Mouse (Mus musculus) stomach, embryonic 16.5 days (tissue): ENCODE data around the gene Vps26a. TPM values are rescaled to one million over a fixed set of nuclear protein-coding genes. Genes with fewer than 3 reads are reported as not detected.

Experiments used
- ATAC-seq: fragments of 200-750 bp; cut with Nextera tagmentation; 2 replicates; pipeline ENCODE4 v1.8.0; 2017; ENCODE audit warnings: moderate number of reproducible peaks, moderate TSS enrichment; ENCODE audit not compliant: insufficient read depth, low FRiP score
- H3K27ac ChIP-seq: fragments of 300-500 bp; sonication (generic); 2 replicates; pipeline ENCODE4 v1.5.1; 2014; ENCODE audit warnings: low read length
- H3K27me3 ChIP-seq: fragments of 300-500 bp; sonication (generic); 2 replicates; pipeline ENCODE4 v1.6.1; 2014; ENCODE audit warnings: low read length, control low read depth, mixed read lengths; ENCODE audit not compliant: control insufficient read depth, insufficient read depth
- H3K36me3 ChIP-seq: fragments of 300-500 bp; sonication (generic); 2 replicates; pipeline ENCODE4 v1.6.1; 2014; ENCODE audit warnings: low read length; ENCODE audit not compliant: control insufficient read depth, insufficient read depth
- H3K4me1 ChIP-seq: fragments of 300-500 bp; sonication (generic); 2 replicates; pipeline ENCODE4 v1.6.1; 2014; ENCODE audit warnings: low read length, control low read depth, mixed read lengths; ENCODE audit not compliant: control insufficient read depth, insufficient read depth
- H3K4me2 ChIP-seq: fragments of 300-500 bp; sonication (generic); 2 replicates; pipeline ENCODE4 v1.6.1; 2014; ENCODE audit warnings: low read depth, low read length, mixed read lengths
- H3K4me3 ChIP-seq: fragments of 300-500 bp; sonication (generic); replicated peaks from 2 replicates; pipeline ENCODE4 v1.5.1; 2014; ENCODE audit warnings: mild to moderate bottlenecking, low read length
- H3K9ac ChIP-seq: fragments of 300-500 bp; sonication (generic); 2 replicates; pipeline ENCODE4 v1.6.1; 2014; ENCODE audit warnings: low read length
- H3K9me3 ChIP-seq: fragments of 300-500 bp; sonication (generic); replicated peaks from 2 replicates; pipeline ENCODE4 v1.6.1; 2016; ENCODE audit warnings: low read length, control low read depth; ENCODE audit not compliant: control insufficient read depth
- WGBS: fragments of 180-500 bp; shearing (Covaris S2); extraction: QIAGEN DNeasy Blood & Tissue Kit; methylation state at CpG from one replicate; pipeline ENCODE4 v1.1.7; 2014; 5-methylcytosine and 5-hydroxymethylcytosine counted together
- polyA plus RNA-seq: library from polyadenylated mRNA; unstranded; fragments of >200 nt; fragmentation: Nextera tagmentation; extraction: Ambion mirVana; gene quantifications from 2 replicates; pipeline ENCODE4 v1.2.1, GENCODE M21; 2015

Gene Vps26a
- 80.6 and 83.2 TPM in 2 replicates for polyA plus RNA-seq

- Histone ChIP-seq H3K9ac (peak within 1 kb of the TSS; percentile 94), H3K4me1 (peaks cover 7% of the 10 kb centered on the region), H3K9me3 (no peaks in the 10 kb centered on the region), H3K27ac (peak within 1 kb of the TSS; percentile 92), H3K4me3 (peak within 1 kb of the TSS; percentile 96), H3K4me2 (peak within 1 kb of the TSS; percentile 77), H3K36me3 (no peaks in the 10 kb centered on the region), H3K27me3 (no peaks in the 10 kb centered on the region)
- peak; percentile 93 for ATAC-seq
- WGBS = under 1% methylated on average over 52 of the region's 59 CpGs
Observed at GRCm38 (mm10) chr10:62486618-62487415, at the start of gene Vps26a. Gene Vps26a, minus strand, starts transcription at chr10:62486805.

GRCm38 (mm10) chr10:62534509-62534908, 47.9 kb upstream of the Vps26a start:
- no peaks in the 10 kb centered on the region for H3K36me3 ChIP-seq
- 74% methylated on average over 7 of the region's 7 CpGs for WGBS
- no peaks in the 10 kb centered on the region for H3K9me3 ChIP-seq
- no peak overlapping the region for H3K4me3 ChIP-seq
- no peaks in the 10 kb centered on the region for H3K4me1 ChIP-seq
- no peak overlapping the region for H3K9ac ChIP-seq
- no peak overlapping the region for H3K27ac ChIP-seq
- no peak overlapping the region for H3K4me2 ChIP-seq
- H3K27me3 ChIP-seq = no peaks in the 10 kb centered on the region
- ATAC-seq = no peak

GRCm38 (mm10) chr10:62532832-62533231, 46.2 kb upstream of the Vps26a start:
- H3K27me3 ChIP-seq = no peaks in the 10 kb centered on the region
- H3K27ac ChIP-seq = no peak overlapping the region
- no peaks in the 10 kb centered on the region for H3K36me3 ChIP-seq
- no peak overlapping the region for H3K4me2 ChIP-seq
- no peak overlapping the region for H3K4me3 ChIP-seq
- H3K4me1 ChIP-seq = no peaks in the 10 kb centered on the region
- H3K9ac ChIP-seq = no peak overlapping the region
- no peaks in the 10 kb centered on the region for H3K9me3 ChIP-seq
- 51% methylated on average over 2 of the region's 2 CpGs for WGBS
- ATAC-seq = no peak

GRCm38 (mm10) chr10:62530183-62530582, 43.6 kb upstream of the Vps26a start:
- no peak for ATAC-seq
- Histone ChIP-seq H3K4me2 (no peak overlapping the region), H3K27ac (no peak overlapping the region), H3K9me3 (no peaks in the 10 kb centered on the region), H3K36me3 (no peaks in the 10 kb centered on the region), H3K4me1 (no peaks in the 10 kb centered on the region), H3K27me3 (no peaks in the 10 kb centered on the region), H3K4me3 (no peak overlapping the region), H3K9ac (no peak overlapping the region)
- 68% methylated on average over 9 of the region's 9 CpGs for WGBS

- Histone ChIP-seq H3K27me3 (no peaks in the 10 kb centered on the region), H3K4me2 (no peak within 1 kb of the TSS), H3K4me1 (no peaks in the 10 kb centered on the region), H3K9ac (no peak within 1 kb of the TSS), H3K4me3 (no peak within 1 kb of the TSS), H3K27ac (no peak within 1 kb of the TSS), H3K9me3 (no peaks in the 10 kb centered on the region), H3K36me3 (no peaks in the 10 kb centered on the region)
- ATAC-seq = no peak
- 81% methylated on average over 14 of the region's 14 CpGs for WGBS
Observed at GRCm38 (mm10) chr10:62527351-62527750, 40.7 kb upstream of the Vps26a start, which contains the start of gene Srgn. Gene Srgn, minus strand, starts transcription at chr10:62527451.

GRCm38 (mm10) chr10:62522346-62522950, 35.8 kb upstream of the Vps26a start:
- H3K4me3 ChIP-seq = no peak overlapping the region
- 59% methylated on average over 7 of the region's 7 CpGs for WGBS
- no peaks in the 10 kb centered on the region for H3K36me3 ChIP-seq
- no peaks in the 10 kb centered on the region for H3K9me3 ChIP-seq
- no peaks in the 10 kb centered on the region for H3K27me3 ChIP-seq
- ATAC-seq = no peak
- H3K9ac ChIP-seq = no peak overlapping the region
- H3K4me1 ChIP-seq = no peaks in the 10 kb centered on the region
- H3K4me2 ChIP-seq = no peak overlapping the region
- H3K27ac ChIP-seq = no peak overlapping the region

- 57% methylated on average over 4 of the region's 4 CpGs for WGBS
- Histone ChIP-seq H3K9ac (no peak overlapping the region), H3K4me1 (no peaks in the 10 kb centered on the region), H3K36me3 (no peaks in the 10 kb centered on the region), H3K4me3 (no peak overlapping the region), H3K27ac (no peak overlapping the region), H3K27me3 (no peaks in the 10 kb centered on the region), H3K4me2 (no peak overlapping the region), H3K9me3 (no peaks in the 10 kb centered on the region)
- no peak for ATAC-seq
Observed at GRCm38 (mm10) chr10:62521763-62522162, 35.2 kb upstream of the Vps26a start.

- H3K9me3 ChIP-seq = no peaks in the 10 kb centered on the region
- ATAC-seq = no peak
- H3K4me2 ChIP-seq = no peak overlapping the region
- H3K9ac ChIP-seq = no peak overlapping the region
- H3K36me3 ChIP-seq = no peaks in the 10 kb centered on the region
- WGBS = 47% methylated on average over 2 of the region's 2 CpGs
- no peaks in the 10 kb centered on the region for H3K4me1 ChIP-seq
- no peak overlapping the region for H3K4me3 ChIP-seq
- no peaks in the 10 kb centered on the region for H3K27me3 ChIP-seq
- no peak overlapping the region for H3K27ac ChIP-seq
Observed at GRCm38 (mm10) chr10:62520911-62521310, 34.3 kb upstream of the Vps26a start.

GRCm38 (mm10) chr10:62517511-62517910, 30.9 kb upstream of the Vps26a start:
- H3K9ac ChIP-seq = no peak overlapping the region
- no peaks in the 10 kb centered on the region for H3K4me1 ChIP-seq
- no peaks in the 10 kb centered on the region for H3K9me3 ChIP-seq
- no peak for ATAC-seq
- 79% methylated on average over 6 of the region's 6 CpGs for WGBS
- no peak overlapping the region for H3K27ac ChIP-seq
- H3K4me2 ChIP-seq = no peak overlapping the region
- H3K36me3 ChIP-seq = no peaks in the 10 kb centered on the region
- H3K4me3 ChIP-seq = no peak overlapping the region
- H3K27me3 ChIP-seq = no peaks in the 10 kb centered on the region
